Mouse (Mus musculus) liver, postnatal 0 days (tissue): ENCODE results near the gene Nppc.

Experiments used
- CTCF ChIP-seq: sonication (generic); IDR thresholded peaks from 2 replicates; pipeline ENCODE4 v1.5.1; 2016; ENCODE audit warnings: antibody characterized with exemption, low read depth
- EP300 ChIP-seq: IDR thresholded peaks from 2 replicates; pipeline ENCODE4 v1.6.1; 2016; ENCODE audit warnings: antibody characterized with exemption, low read depth, mild to moderate bottlenecking

DNA sequence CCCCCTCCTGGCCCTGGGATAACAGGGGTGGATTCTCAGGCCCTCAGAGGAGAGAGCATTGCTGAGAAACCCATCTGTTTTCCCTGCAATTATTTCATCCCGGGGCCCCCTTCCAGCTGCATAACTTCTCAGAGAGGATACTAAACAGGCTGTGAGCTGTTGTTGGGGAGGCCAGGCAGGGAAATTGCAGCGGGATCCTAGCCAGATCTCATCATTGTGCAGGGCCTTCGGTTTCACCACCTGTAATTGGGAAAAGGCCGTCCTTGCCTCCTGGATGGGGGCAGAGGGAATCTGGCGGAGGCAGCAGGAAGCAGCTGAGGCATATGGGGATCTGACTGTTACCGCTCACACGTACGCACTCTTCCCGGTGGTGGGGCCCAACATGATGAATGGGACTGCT, 4.0 kb upstream of the Nppc start:
- no peak for TF ChIP-seq EP300
- TF ChIP-seq CTCF: no peak
